Mouse (Mus musculus): ENCODE measurements around the gene 2900026A02Rik.

2900026A02Rik gene

DNA sequence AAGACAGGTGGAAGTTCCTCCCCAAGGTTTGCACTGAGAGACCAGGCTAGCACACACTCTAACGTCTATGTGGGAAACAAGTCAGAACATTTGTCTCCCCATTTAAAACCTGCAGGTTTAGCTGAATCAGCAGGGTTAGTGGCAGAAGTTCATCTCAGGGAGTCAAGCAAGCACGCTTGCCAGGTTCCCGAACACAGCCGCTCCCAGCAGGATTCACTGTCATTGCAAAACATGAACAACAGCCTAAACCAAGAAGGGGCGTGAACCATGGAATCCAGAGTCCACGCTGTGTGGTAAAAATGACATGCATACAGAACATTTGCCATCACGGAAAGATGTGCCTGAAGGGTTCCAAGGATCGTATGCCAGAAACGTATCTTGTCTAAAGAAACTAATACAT is 116.0 kb downstream of the 2900026A02Rik start:
- intact Hi-C loops (cut with DNase I): no loop called here

DNA sequence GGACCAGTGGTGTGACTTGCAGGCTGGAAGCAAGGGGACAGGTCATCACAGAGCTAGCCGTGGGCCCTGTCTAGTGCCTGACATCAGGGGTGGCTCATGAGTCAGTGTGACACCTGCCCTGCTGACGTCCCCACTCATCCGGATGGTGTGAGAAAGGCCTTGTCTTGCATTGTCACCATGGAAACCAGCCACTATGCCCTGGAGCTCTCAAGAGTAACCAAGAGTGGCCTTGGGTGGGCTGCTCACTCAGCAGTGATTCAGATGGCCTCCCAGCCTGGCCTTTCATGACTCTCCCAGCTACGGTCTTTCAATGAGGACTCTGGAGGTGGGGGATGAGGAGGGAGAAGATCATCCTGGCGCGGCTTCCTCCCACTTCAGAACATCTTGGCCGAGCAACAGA is 118.6 kb downstream of the 2900026A02Rik start:
- intact Hi-C loops (cut with DNase I): no loop called here

DNA sequence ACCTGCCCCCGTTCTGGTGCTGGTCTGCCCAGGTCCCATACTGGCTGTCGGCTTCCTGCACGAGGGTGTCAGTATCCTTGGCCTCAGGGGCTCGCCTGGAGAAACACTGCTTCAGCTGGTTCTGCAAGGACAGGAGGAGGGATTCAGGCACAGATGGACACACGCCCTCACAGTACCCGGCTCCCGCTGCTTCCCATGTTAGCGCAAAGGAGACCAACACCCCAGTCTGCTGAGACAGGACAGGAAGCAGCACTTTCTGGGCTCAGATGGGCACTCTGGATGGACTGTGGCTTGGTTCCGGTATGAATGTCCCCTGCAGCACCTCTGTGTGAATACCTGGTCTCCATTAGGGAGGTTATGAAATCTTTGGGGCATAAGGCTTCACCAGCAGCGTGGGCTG is 119.6 kb downstream of the 2900026A02Rik start:
- intact Hi-C loops (cut with DNase I): no loop called here

DNA sequence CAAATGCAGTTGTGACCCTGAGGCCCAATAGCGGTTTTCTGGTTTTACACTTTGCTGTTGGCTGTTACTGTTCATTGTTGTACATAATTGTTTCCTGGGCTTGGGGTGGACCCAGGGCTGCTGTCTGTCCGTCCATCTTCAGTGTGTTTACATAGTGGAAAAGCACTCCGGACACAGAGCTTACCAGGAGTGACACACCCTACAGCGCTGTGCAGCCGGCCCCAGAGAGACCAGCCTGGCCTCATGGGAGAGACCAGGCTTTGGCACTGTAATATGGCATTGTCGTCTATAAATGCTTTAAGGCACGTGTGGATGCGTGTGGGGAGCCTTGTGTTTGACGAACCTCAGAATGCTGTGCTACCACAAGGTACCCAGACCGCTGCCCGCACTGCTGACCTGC is 120.6 kb downstream of the 2900026A02Rik start:
- intact Hi-C loops (cut with DNase I): no loop called here

DNA sequence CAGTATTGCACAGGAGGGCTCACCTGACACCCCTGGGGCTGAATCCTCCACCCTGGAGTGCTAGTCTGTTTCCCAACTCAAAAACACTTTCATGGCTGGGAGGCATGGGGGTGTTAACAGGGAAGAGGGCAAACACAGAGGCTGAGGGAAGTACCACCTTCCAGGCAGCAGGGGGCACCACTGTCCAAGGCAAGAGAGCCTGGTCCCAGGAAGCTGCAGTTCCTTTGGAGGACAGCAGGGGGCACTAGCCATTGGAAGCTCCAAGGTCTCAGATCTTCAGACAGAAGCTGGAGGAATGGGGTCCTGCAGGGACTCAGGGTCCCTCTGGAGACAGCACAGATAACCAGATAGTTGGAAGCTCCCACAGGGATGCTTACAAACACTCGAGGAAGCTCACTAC is 121.5 kb downstream of the 2900026A02Rik start:
- intact Hi-C loops (cut with DNase I): loop anchor here (2.0 to 5.0 kb wide), 3 partner anchors 55 to 128 kb away; partner anchors contain the start of gene Tmem211

DNA sequence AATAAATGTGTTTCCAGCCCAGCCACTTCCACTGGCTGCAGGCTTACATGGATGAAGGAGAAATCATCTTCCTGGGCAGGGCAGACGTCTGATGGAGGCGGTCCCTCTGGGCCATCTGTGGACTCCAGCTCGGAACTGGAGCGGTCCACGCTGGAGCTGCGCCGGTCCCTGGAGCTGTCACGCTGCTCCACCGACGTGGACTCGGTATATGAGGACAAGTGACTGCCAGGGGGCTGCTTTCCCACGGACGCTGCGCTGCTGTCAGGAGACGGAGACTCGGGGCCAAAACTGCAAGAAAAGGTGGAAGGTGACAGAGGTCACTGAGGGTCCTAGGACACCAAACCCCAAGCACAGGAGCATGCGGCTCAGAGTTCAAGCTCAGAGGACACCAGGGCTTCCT is 123.5 kb downstream of the 2900026A02Rik start:
- intact Hi-C loops (cut with DNase I): loop anchor here (5.0 kb wide), 1 partner anchor 130 kb away; the partner anchor contains the start of gene Tmem211

DNA sequence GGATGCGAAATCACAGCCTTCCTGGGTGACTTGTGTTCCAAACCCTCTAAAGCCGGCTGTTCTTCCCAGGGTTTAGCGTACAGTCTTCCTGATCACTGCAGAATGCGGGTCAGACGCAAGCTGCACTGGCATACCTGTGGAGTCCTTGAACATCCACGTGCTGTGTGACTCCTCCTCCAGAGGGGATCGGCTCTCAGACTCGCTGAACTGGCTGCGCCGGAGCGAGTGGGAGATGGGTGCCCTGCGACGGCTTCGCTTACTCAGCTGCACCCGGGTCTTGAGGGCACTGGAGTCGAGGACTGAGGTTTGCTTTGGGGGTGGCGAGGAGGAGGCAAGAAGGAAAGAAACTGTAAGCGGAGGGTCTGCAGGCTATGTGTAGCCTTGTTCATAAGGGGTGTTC is 125.6 kb downstream of the 2900026A02Rik start:
- intact Hi-C loops (cut with DNase I): loop anchor here (5.0 kb wide), 1 partner anchor 132 kb away; the partner anchor contains the start of gene Tmem211

DNA sequence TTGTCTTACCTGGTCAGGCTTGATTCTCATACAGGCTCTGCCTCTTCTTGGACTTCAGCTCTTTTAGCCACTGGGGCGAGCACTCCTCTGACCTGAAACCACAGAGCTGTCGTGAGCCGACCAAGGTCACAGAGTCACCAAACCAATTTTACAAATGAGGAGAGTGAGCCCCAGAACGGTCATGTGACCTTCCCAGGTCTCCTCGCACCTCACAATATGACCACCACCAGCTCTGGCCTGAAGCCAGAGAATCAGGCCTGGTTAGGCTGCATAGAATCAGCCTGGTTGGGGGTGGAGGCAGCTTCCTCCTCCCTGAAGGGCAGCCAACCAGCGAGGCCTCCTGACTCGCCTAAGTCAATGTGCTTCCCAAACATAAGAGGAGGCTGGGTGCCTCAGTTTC is 128.6 kb downstream of the 2900026A02Rik start:
- intact Hi-C loops (cut with DNase I): no loop called here

DNA sequence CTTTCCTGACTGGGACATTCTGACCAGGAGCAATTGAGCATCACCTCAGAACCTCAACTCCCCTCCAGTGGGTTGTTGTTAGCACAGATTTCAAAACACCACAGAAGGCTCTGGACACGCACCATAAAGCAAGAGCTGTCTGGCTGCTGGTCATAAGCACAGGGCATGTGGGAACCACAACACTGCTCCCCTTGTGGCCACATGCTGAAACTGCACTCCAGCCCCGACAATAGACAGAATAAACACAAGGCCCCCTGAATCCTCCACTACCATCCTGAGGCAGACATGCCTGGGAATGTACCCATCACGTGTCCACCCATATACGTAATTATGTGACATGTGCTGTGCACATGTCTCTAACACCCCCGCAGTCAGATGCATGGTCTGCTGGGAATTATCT is 129.9 kb downstream of the 2900026A02Rik start:
- intact Hi-C loops (cut with DNase I): no loop called here

DNA sequence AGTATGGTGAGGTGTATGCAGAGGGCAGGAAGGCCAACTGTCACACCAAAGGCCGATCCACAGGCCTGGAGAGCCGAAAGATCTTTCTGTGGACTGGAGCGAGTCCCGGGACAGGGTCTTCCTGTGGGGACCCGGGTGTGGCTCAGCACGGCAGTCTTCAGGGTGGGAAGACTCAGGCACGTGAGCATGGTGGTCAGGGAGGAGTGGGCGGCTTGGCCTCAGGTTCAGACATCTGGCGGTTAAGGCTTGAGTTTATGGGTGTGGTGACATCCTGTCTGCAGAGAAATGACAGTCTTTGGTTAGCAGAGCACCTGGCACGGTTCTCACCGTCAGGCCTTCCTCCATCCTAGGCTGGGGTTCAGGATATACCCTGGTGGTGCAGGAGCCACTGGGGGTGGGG is 130.3 kb downstream of the 2900026A02Rik start:
- intact Hi-C loops (cut with DNase I): no loop called here

DNA sequence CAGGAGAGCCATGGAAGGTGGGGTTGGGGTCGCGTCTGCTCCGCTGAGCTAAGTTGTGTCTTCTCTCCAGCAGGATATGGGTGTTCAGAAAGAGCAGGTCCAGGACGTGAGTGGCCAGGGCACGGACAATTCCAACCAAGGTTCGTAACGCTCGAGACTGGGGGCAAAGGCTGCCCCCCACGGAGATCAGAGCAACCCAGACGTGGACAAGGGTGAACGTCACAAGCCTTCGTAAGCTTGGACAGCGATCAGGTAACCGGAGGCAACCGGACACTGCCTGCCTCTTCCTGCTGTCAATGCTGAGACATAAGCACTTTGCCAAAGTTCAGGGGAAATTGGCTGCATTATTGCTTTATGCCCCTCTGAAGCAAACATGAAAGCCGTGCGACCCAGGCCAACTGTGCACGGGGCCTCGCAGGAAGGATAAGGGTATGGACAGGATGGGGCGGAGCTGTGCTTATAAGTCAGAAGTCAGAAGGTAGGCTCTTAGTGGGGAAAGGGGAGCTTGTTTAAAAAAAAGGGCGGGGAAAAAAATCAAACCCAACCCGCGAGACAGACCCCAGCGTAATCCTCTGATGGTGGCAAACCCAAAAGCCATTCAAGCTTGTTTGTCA is 130.9 kb downstream of the 2900026A02Rik start:
- intact Hi-C loops (cut with DNase I): no loop called here

DNA sequence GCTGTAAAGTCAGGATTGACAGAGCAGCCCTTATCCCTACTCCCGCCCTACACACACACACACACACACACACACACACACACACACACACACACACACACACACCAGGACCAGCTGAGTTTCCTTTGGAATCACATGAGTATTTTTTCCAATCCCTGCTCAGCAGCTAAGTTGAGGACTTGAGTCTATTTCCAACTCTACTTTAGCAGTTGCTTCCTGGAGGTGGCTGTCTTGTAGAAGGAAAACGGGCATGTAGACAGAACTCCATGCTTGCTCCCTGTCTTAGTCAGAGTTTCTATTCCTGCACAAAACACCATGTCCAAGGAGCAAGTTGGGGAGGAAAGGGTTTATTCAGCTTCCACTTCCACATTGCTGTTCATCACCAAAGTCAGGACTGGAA is 133.6 kb downstream of the 2900026A02Rik start:
- intact Hi-C loops (cut with DNase I): no loop called here

DNA sequence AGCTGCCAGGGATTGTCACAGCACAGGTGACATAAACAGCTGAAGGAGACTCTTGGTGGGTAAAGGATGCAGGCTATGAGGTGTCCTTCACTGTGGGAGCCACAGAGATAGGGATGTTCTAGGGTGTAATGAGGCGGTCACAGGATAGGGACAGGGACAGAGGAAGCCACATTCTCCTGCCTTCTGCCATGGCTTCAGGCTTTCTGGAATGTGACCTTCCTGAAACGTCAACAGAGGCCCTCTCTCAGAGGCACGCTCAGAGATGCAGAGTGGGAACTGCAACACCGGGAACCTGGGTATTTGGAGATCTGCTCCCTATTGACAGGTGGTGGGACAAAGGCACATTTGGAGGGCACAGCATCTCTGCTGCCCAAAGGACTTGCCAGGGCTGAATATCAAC is 134.0 kb downstream of the 2900026A02Rik start:
- intact Hi-C loops (cut with DNase I): no loop called here

DNA sequence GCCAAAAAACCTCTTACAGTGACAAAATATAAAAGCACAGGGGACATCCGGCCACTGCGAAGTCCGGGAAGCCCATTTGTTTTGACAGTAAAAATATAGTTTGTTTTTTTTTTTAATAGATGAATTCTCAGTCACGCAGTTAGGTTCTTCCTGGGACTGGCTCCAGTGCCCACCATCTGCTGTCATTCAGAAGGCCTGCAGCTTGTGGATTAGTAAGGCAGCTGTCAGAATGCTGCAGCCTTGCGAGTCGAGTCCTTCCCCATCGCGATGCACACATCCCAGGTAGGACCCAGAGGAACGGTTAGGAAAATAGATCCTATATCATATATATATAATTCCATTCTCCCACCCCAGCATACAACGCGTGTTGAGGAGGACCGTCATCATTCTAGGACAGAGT is 134.6 kb downstream of the 2900026A02Rik start:
- intact Hi-C loops (cut with DNase I): no loop called here

DNA sequence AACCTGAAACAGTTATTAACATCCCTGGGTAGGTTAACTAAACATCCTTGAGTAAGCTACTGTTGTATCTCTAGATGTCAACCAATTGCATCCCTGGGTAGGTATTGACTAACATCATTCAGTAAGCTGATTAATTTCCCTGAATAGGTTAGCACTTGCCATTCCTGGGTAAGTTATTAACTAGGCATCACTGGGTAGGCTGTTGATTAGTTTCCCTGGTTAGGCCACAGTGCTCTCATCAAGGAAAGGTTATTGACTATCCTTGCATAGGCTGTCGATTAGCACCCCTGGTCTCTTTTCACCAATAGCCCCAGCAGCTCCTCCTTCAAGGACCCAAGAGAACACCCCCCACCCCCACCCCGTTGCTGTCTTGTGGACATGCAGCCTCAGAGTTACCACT is 135.1 kb downstream of the 2900026A02Rik start:
- intact Hi-C loops (cut with DNase I): no loop called here

DNA sequence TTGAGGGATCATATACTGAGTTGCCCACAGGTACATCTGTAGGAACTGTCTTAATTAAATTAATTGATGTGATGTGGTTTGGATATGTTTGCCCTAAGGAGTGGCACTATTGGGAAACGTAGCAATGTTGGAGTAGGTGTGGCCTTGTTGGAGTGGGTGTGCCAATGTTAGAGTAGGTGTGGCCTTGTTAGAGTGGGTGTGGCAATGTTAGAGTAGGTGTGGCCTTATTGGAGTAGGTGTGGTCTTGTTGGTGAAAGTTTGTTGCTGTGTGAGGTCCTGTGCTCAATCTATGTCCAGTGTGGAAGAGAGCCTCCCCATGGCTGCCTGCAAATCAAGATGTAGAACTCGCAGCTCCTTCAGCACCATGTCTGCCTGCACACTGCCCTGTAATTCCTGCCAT is 136.7 kb downstream of the 2900026A02Rik start:
- intact Hi-C loops (cut with DNase I): no loop called here

DNA sequence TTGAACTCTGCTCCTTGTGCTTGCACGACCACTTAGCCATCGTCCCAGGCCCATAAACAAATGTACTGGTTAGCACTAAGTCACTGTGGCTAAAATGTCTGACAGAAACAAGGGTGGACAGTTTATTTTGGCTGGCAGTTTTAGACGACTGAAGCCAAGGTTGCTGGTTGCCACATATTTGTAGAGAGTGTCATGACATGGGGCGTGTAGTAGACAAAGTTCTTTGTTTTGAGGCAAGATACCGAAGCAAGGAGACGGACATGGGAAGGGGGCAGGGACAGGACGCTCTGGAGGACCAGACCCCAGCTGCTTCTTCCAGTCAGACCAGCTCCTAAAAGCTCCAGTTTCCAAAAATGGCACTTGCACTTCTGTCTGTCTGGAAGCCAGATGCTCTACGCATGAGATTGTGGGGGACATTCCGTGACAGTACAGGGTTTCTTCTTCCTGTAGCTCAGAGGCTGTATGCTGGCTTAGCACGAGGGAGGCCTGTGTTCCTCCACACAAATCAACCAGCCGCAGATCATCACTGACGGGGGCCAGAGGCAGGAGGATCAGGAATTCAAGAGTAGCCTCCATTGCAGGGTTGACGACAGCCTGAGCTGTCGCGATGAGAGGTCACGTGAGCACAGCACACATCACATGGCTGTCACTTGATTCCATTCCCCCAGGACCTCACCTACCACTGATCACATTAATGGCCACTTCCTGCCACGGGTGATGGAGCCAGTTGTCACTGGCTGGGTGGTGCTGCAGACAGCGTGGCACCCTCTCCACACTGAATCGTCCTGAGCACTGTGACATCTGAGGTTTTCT is 138.5 kb downstream of the 2900026A02Rik start:
- intact Hi-C loops (cut with DNase I): no loop called here

DNA sequence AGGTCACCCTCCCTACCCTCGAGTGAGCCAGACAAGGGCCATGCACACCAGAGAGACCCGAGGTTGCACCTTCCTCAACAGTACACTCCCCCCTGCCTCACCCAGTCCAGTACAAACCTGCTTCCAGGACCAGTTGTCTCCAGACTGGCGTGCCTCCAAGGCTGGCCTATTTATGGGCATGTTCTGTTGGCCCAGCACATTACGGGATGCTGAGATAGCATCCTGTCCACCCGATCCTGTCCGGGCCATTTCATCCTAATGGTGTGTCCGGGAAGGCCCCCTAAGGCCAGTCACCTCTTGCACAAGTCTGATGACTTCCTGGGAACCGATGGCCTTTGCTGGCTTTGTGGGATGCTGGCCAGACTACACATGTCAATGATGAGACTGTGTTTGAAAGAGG is 139.6 kb downstream of the 2900026A02Rik start, which contains the start of gene Crybb3:
Gene Crybb3, minus strand, starts transcription at position 146 of the 400 bp plus-strand sequence.
- intact Hi-C loops (cut with DNase I): no loop called here

DNA sequence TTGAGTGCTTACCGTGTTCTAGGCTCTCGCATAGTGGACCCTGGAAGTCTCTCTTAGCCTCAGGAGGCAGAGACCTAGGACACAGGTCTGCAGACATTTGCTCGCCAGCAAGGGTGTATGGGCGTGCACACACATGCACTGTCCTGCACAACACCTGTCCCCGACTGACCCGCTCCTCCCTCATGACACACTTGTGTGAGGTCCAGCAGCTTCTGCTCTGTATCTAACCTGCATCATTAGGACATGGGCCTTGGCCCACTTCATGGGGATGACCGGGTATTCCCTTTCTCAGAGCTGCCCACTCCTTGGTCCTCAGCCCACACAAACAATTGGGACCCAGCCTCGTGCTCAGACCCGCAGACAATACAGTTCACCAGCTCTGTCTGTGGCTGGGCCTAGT is 140.0 kb downstream of the 2900026A02Rik start:
- intact Hi-C loops (cut with DNase I): no loop called here

DNA sequence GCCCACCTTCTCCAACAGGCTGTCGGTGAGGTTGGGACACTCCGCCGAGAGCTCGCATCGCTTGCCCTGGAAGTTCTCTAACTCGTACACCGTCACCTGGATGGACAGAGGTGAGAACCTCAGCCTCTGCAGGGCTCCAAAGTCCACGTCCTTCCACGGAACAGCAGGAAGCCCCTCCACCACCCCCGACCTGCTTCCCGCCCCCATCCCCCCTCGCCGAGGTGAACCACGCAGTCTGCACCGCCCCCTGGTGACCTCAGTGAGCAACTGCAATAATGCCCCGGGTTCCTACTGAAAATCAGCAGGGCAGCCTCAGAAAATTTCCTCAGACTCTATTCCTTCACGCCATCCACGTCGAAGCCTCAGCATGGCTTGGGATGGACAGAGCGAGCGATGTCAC is 141.3 kb downstream of the 2900026A02Rik start:
- intact Hi-C loops (cut with DNase I): no loop called here

DNA sequence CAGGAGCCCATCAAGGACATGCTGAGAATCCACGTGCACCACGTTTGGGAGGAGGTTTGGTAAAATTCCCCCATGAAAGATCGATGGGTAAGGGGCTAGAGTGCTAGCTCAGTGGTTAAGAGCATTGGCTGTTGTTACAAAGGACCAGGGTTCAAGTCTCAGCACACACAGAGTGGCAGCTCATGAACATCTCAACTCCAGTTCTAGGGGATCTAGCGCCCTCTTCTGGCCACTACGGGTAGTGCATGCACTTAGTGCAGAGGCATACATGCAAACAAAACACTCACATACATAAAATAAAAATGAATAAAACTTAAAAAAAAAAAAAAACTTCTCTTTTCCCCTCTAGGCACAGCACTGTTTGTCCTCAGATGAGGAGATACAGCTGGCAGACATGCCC is 142.3 kb downstream of the 2900026A02Rik start:
- intact Hi-C loops (cut with DNase I): no loop called here

DNA sequence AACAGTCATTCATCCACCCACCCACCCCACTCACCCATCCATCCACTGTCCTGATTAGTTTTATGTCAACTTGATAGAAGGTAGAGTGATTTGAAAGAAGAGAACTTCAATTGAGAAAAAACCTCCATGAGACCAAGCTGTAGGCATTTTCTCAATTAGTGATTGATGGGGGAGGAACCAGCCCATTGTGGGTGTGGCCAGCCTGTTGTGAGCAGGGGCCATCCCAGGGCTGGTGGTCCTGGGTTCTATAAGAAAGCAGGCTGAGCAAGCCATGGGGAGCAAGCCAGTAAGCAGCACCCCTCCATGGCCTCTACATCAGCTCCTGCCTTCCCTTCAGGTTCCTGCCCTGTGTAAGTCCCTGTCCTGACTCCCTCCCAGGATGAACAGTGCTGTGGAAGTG is 151.0 kb downstream of the 2900026A02Rik start, which contains the start of gene Crybb2:
Gene Crybb2, minus strand, starts transcription at position 101 of the 400 bp plus-strand sequence.
- intact Hi-C loops (cut with DNase I): no loop called here

Measured in adrenal gland (tissue).